Mouse (Mus musculus) urinary bladder, postnatal 36 days (tissue): ENCODE data around the gene Glt8d1.

Experiments used
- DNase-seq, 2 experiments: peaks; one replicate each; pipeline ENCODE4 v3.0.0; 2022; ENCODE audit warnings: low spot score in 2 of 2, mixed read lengths in 1 of 2

Glt8d1 gene

DNA sequence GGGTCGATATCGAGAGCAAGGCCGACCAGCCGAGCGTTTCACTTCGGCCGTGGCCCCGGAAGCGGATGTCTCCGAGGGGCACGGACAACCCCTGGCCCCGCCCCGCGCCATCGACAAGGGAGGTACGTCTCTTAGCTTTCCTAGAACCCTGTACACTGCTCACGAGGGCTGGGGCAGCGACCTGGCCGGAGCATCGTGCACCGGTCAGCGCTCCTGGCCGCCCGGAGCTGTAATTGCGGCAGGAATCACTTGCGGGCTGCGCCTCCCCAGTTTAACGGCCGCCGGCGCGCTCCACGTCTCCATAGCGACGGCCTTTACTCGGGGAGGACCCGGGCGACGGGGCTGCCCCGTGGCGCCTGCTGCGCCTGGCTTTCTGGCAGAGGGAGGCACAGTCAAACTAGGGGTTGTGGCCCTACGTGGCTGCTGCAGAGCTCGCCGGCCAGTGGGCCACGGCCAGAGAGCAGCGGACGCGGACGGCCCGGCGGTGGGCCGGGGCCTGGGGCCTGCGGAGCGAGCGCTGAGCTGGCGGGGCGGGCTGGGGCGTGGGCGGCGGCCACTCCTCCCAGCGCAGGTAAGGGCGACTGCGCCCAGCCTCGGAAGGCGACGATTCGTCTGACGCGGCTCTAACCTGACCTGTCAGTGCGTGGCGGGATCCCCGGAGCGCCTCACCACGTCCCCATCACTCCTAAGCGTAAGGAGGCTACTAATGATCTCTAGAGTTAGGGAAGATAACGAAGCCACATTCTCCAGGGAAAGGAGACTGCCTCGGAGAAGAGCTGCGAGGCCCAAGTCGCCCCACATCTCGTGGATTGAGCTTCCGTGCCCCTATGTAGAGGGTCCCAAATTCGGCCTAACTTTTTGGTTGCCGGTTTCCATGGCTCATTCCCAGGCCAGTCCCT is at the start of gene Glt8d1, which contains the start of gene Spcs1:
Gene Glt8d1 (plus strand): TSS at position 94 of the 899 bp plus-strand sequence.
Gene Spcs1 (minus strand): TSS at position 366 of the 899 bp plus-strand sequence.
- DNase-seq = peak; percentile 87 to 88

DNA sequence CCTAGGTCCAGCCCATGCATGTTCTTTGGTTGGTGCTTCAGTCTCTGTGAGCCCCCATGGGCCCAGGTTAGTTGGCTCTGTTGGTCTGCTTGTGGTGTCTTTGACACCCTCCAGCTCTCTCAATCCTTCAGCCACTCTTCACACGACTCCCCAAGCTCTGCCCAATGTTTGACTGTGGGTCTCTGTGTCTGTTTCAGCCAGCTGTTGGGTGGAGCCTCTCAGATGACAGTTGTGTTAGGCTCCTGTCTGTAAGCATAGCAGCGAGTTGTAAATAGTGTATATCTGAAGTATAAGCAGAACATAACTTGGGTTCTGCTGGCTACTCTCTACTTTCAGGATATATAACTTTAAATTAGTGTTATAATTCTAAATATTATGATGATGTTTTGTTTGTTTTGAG is 42.7 kb upstream of the Glt8d1 start:
- no peak for DNase-seq

DNA sequence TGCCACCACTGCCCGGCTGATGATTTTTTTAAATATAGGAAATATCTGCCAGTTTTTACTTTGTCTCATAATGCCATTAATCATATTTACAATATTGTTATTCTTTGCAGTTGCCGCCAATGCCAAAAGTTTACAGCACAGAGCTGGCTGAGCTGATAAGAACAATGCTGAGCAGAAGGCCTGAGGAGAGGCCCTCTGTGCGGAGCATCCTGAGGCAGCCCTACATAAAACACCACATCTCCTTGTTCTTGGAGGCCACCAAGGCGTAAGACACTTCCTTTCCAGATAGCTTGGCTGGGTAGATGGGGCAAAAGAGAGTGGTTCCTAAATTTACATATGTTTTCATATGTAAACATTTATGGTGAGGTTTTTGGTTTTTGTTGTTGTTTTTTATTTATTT is 42.2 kb upstream of the Glt8d1 start:
- DNase-seq = no peak

DNA sequence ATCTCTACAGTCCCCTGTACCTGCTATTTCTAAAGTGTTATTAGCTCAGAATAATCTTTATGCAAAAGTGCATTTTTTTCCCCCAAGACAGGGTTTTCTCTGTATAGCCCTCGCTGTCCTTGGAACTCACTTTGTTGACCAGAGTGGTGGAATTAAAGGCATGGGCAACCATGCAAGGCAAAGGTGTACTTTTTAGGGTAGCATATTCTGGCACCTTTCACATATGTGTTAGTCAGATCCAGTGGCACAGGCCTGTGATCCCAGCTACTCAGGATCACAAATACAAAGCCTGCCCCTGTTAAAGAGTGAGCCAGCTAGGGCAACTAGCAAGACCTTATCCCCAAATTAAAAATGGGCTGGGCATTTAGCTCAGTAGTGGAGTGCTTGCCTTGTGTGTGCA is 40.8 kb upstream of the Glt8d1 start:
- DNase-seq = no peak

DNA sequence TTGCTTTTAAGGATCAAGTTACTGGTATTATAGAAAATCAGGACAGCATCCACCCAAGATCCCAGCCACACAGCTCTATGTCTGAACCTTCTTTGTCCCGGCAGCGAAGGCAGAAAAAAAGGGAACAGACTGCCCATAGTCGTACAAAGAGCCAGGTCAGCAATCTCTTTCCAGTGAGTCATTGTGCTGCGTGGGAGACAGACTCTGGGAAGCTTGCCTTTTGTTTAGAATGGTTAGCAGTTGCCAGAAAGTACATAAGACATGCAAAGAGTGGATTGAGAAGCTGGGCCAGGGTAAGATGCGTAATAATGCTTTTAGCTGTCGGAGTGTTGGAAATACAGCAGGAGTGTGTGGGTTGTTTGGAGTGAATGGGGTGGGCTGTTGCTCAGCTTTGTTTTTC is 27.0 kb upstream of the Glt8d1 start:
- DNase-seq = peak; percentile 24 to 42

DNA sequence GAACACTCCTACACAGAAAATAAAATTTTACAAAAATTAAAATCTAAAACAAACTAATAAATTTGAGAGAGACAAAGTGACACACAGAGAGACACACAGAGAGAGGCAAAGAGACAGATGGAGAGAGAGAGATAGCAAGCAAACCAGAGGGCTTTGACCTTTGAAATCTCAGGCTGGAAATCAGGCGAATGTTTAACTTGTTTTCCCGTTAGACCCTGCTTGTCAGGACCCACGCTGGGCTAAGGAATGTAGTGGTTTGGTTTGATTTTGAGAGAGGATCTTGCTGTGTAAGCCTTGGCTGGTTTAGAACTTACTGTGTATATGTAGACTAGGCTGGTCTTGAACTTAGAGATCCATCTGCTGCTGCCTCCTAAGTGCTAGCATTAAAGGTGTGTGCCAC is 25.0 kb upstream of the Glt8d1 start:
- DNase-seq = no peak

DNA sequence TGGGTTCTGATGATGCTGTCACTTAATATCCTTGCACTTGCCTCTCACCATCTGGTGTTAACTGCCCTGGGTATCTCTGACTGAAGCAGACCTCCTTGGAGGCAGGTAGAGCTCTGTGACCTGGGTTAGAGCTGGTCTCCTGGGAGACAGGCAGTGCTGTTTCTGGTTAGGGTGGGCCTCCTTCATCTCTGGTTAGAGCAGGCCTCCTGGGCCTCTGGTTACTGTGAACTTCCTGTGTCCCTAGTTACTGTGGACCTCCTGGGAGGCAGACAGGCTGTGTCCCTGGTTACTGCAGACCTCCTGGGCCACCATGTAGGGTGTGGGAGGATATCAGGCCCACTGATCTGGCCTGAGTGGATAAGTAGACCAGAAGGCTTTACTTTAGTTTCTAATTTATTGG is 4.8 kb upstream of the Glt8d1 start:
- DNase-seq = no peak

DNA sequence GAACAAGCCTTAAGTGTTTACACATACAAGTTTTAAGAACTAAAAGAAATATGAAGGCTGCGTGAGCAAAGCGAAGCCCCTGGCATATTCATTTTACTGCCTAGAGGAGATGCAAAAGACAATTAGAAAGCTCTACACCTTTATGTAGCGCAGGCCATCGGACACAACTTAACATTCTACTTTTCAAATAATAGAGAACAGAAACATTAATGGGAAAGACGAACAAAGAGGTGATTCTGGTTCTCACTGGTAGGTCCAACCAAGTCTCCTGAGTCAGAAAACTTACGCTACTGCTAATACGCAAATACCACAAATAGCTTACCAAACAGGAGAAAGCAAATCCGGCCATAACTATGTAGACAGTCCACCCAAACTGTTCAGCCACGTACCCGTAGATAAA is 844 bp upstream of the Glt8d1 start:
- DNase-seq = no peak

DNA sequence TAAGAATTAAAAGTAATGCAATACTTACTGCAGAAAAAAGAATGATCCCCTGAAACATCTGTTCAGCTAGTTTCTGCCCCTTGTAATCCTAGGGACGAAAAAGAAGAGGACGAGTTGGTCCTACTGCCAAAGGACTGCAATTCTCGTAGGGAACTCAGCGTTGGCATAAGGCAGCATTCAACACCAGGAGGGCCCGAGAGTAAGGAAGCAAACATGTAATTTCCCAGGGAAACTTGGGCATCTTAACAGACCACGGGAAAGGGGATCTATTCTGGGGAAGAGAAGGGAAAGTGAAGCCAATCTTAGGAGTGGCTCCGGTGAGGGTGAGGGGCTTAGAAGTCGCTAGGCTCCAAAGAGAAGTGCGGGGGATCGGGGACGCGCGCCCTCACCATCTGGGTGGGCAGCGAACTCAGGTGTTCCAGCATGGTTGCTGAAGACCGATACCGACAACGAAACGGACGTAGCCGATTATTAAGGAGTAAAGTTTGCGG is 339 bp upstream of the Glt8d1 start:
- no peak for DNase-seq

DNA sequence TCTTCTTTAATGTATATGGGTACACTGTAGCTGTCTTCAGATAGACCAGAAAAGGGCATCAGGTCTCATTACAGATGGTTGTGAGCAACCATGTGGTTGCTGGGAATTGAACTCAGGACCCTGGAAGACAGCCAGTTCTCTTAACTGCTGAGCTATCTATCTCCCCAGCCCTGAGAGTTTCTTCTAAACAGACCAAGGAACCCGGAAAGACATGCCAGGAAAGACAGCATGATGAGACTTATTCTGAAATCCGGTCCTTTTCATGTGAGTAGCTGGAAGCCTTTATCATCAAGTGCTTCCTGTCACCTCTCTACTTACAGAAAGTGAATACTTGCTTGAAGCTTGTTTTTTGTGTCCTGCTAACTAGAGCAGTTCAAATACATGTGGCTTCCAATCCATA is 3.3 kb downstream of the Glt8d1 start:
- DNase-seq = no peak

DNA sequence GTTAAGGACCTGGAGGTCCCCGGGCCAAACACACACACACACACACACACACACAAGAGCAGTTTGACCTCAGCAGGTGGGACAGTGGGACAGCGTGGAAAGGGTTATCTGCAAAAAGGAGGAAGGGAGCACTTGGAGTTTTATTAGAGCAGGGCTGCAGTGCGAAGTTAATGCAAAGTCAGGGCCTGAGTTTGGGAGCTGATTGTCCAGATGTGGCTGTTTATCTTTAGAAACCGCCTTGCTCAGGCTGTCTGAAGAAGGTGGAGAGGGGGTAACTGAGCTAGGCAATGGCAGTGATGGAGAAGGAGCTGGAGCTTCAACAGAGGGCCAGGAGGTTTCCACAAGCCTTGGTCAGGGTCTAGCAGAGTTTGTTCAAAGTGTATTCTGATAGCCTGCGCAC is 5.6 kb downstream of the Glt8d1 start:
- DNase-seq = no peak

DNA sequence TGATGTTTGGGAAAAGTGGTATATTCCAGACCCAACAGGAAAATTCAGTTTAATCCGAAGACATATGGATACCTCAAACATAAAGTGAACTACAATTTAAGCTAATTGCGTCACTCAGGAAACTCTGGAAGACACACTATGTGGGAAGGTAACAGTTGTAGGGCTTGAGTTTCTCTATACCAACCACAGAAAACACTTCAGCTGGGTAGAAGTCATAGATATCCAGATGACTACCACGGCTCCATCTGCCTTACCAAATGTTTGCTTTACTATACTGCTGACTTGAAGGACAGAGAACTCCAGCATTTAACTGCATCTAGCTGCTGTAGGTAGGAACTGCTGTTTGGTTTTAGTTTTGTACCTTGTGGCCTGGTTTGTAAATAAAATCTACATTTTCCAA is 10.4 kb downstream of the Glt8d1 start:
- DNase-seq = no peak

DNA sequence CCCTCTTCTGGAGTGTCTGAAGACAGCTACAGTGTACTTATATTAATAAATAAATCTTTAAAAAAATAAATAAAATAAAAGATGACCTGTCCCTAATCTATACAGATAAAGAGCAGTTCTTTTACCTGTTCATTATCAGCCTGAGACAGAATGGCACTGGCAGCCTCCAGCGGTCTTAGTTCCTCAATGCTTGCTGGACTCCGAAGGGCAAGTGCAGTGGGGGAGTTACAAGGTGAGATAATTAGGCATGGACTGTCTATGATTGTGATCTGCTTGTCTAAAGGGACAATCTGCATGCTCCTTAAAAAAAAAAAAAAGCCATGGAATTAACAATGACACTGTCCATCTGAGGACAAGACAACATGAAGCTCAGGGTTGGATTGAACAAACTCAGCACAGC is 12.7 kb downstream of the Glt8d1 start:
- DNase-seq = no peak

DNA sequence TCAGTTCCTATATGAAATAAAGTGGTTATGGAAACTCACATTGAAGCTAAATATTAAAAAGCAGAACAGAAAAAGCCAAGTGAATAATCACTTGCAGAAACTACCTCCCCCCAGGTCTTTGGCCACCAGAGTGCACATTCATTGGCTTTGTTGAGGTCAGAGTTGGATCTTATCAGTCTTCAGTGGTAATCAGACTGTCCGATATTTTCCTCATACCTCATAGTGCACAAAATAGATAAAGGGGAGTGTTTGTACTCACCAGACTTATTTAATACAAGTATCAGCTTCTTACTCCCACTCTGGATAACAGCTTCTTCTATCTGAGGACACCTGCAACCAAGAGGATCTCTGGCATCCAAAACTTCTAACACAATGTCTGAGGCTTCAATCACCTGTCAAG is 14.9 kb downstream of the Glt8d1 start:
- DNase-seq = no peak

DNA sequence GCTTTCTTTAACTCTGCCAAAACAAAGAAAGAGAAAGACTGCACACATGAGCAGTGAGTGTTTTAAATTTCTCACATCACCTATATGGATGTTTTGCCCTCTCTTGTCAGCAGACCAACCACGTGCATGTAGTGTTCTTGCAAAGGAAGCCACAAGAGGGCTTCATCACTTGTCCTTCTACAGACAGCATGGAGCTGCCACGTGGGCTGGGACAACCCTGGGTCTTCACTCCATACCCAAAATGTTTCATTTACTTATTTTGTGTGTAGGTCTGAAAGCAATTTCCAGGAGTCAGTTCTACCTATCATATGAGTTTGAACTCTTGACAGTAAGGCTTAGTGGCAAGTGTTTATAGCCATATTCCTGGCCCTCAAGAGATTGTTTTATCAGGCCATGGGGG is 16.7 kb downstream of the Glt8d1 start:
- DNase-seq = no peak

DNA sequence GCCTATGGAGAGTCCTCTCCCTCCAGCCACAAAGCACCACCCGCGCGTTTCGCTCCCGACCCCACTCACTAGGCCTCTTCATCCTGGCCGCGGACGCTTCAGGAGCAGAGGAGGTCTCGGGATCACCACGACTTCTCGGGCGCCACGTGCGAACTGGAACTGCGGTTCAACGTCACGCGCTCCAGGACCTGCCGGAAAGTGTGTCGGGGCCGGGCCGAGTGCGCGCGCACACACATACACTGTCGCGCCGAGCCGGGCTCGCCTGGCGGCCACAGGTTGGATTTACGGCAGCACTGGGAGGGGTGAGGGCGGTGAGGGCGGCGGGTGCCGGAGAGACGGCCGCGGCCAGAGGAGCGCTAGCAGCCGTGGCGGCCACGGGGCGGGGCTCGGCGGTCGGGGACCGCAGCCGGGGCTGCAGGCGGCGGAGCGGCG is 17.7 kb downstream of the Glt8d1 start, which contains the start of the genes Pbrm1 and Gnl3:
Gene Pbrm1 (plus strand): TSS at position 279 of the 432 bp plus-strand sequence.
Gene Gnl3 (minus strand): TSS at position 293 of the 432 bp plus-strand sequence.
- peak; percentile 92 to 97 for DNase-seq

DNA sequence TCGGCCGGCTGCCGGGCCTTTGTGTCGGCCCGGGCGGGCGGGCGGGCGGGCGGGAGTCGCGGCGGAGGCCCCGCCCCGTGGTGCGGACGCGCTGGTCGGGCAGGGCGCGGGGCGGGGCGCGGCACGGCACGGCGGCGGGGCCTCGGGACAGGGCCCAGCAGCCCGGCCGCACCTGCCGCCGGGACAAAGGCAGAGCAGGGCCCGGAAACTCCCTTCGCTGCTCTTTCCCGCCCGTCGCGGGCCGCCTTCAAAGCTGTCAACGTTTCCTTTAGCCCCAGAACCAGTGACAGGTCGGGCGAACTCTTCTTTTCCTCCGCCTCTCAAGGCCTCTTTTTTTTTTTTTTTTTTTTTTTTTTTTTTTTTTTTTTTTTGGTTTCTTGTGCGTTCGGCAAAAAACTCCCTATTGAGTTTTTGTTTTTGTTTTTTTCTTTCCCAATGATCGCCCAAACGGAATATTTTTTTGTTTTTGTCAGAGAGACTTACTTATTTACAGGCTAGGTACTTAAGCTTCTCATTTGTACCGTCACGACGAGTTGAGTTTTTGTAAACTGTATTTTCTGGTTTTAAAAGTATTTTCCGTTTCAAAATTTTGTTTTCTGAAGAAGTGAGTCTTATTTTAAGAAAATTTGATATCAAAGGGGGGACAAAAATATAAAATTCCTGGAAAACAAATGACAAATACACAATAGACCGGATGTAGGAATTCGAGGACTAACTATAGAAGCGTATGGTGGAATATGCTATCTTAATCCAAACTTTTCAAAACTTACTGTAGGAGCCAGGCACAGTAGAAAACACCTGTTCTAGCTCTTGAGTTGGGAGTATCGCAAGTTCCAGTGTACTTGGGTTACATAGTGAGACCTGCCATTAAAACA is 18.4 kb downstream of the Glt8d1 start:
- DNase-seq = peak in 1 of 2 experiments; percentile 72

DNA sequence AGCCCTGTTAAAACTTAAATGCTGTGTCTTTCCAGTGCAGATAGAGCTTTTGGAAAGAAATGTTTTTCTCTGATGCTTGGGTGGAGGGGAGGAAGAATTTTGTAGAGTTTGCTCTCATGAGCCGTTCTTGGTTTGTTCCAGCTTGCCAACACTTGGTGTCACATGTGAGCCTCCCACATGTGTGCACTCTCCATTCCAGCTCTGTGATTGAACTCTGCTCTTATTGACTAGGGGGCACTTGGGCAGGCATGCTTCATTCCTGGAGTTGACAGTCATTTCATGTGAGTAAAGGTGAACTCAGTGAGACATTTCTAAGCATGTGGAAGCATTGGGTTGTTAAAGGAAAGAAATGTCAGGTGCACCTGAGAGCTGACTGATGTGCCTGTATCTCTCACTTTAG is 21.4 kb downstream of the Glt8d1 start:
- no peak for DNase-seq

DNA sequence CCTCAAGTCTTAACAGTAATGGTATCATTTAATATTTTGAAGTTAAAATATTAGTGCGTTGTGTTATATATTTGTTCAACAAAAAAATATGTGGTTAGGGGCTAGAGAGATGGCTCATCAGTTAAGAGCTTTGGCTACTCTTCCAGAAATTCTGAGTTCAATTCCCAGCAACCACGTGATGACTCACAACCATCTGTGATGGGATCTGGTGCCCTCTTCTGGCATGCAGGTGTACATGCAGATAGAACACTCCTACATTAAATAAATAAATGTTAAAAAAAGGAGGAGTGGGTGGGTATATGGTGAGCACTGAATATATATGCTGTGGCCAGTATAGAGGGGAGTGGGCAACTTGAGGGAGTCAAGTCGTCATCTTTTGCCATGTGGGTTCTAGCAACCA is 24.6 kb downstream of the Glt8d1 start:
- DNase-seq = no peak

DNA sequence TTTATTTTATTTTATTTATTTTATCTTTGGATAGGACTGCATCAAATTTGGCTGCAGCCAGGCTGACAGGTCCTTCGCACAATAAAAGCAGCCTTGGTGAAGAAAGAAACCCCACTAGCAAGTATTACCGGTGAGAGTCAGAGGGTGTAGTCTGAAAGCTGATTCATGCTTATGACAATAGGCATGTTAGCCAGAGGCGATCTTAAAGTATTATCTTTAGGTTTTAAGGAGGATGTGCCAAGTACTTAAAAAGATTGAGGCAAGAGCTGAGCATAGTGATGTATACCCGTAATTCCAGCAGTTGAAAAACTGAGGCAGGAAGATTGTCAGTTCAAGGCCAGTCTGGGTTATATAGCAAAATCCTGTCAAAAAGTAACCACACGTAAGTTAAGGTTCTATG is 44.1 kb downstream of the Glt8d1 start:
- no peak for DNase-seq

DNA sequence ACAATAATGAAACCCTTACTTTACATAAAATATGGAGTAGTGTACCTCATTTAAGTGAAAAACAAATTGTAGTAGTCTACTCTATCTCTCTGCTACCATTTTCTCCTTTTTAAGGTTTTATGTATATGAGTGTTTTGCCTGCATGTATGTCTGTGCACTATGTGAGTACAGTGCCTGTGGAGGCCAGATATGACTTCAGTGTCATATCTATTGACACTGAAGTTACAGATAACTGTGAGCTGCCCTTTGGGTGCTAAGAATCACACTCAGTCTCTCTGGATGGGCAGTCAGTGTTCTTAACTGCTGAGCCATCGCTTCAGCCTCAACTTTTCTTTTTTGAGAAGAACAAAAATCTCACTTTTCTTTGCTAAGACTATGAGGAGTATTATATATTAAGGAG is 44.6 kb downstream of the Glt8d1 start:
- no peak for DNase-seq
